Mouse (Mus musculus) frontal cortex, postnatal 14 days (tissue): ENCODE measurements around the gene Fli1.

ENCODE experiments used
- DNase-seq, 2 experiments: peaks; one replicate each; pipeline ENCODE4 v3.0.0; 2022; ENCODE audit warnings: low spot score in 2 of 2

Gene Fli1

GRCm38 (mm10) chr9:32522536-32523245 lies 20.0 kb downstream of the Fli1 start:
- DNase-seq: no peak

- no peak for DNase-seq
These were observed 21.3 kb downstream of the Fli1 start for GRCm38 (mm10) chr9:32521331-32521730.

GRCm38 (mm10) chr9:32520821-32521220 lies 21.8 kb downstream of the Fli1 start:
- DNase-seq: no peak

GRCm38 (mm10) chr9:32519101-32520051 lies 23.3 kb downstream of the Fli1 start:
- DNase-seq: no peak

GRCm38 (mm10) chr9:32518351-32519075 lies 24.1 kb downstream of the Fli1 start:
- DNase-seq: no peak

GRCm38 (mm10) chr9:32516691-32517090 lies 26.0 kb downstream of the Fli1 start:
- DNase-seq: no peak

- no peak for DNase-seq
These were observed 26.6 kb downstream of the Fli1 start for GRCm38 (mm10) chr9:32515894-32516686.

- no peak for DNase-seq
These were observed 28.1 kb downstream of the Fli1 start for GRCm38 (mm10) chr9:32514406-32515058.

GRCm38 (mm10) chr9:32513471-32513870 lies 29.2 kb downstream of the Fli1 start:
- no peak for DNase-seq

GRCm38 (mm10) chr9:32510454-32511263 lies 32.0 kb downstream of the Fli1 start:
- no peak for DNase-seq

GRCm38 (mm10) chr9:32509706-32510156 lies 32.9 kb downstream of the Fli1 start:
- DNase-seq: no peak

- no peak for DNase-seq
These were observed 34.0 kb downstream of the Fli1 start for GRCm38 (mm10) chr9:32508648-32509047.

- no peak for DNase-seq
These were observed 34.5 kb downstream of the Fli1 start for GRCm38 (mm10) chr9:32508118-32508517.

GRCm38 (mm10) chr9:32506866-32507861 lies 35.5 kb downstream of the Fli1 start:
- no peak for DNase-seq

GRCm38 (mm10) chr9:32506161-32506560 lies 36.5 kb downstream of the Fli1 start:
- DNase-seq: no peak

- DNase-seq: no peak
These were observed 37.1 kb downstream of the Fli1 start for GRCm38 (mm10) chr9:32505460-32506075.

- DNase-seq: no peak
These were observed 38.6 kb downstream of the Fli1 start for GRCm38 (mm10) chr9:32503995-32504451.

GRCm38 (mm10) chr9:32503423-32503822 lies 39.2 kb downstream of the Fli1 start:
- DNase-seq: no peak
